ENCODE assay signal across 10 mouse cellular contexts in the genomic region with DNA sequence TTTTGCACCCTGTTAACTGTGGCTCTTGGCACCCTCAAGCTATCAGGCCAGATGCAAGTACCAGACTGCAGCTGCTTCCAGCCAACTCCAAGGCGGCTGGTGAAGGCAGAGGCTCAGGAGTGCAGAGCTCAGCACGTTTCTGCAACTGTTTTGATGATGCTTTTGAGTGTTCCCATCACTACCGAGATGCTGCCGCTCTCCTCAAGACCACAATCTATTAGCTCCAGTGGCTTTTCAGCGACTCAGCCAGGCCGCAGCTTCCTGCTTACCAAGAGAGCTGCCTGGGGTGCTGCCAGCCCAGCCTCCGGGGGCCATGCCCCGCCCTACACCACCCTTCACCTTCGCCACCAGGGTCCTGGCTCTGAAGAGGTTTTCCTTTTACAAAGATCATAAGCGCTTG.
DNase-seq lines count a peak whose midpoint lies in the region; ATAC-seq lines count a peak whose summit lies in the region.
"Had no signal": no experiment of that assay in that cellular context is flagged by ENCODE, and none has a peak within 500 bp of the region (broad histone marks: within the 10 kb centered on the region; RNA-seq: fewer than 3 reads in every experiment).

No protein-coding gene starts in this region.

- H3K36me3 ChIP-seq in kidney, embryonic 14.5 days (ENCODE audit: control insufficient read depth, insufficient read depth, low read length), result no peaks in the 10 kb centered on the region
- no peaks in the 10 kb centered on the region for H3K36me3 ChIP-seq in heart, embryonic 13.5 days
- H3K36me3 ChIP-seq: limb, embryonic 13.5 days had no signal

- no peak for ATAC-seq in kidney, embryonic 14.5 days (ENCODE audit: low FRiP score, low TSS enrichment)
- no peak for ATAC-seq in heart, embryonic 13.5 days (ENCODE audit: extremely low read depth, insufficient number of reproducible peaks, low FRiP score, low TSS enrichment)

- H3K27ac ChIP-seq in kidney, embryonic 14.5 days (ENCODE audit: low read depth, low read length), result no peak overlapping the region
- H3K27ac ChIP-seq in heart, embryonic 13.5 days (replicated peaks), result no peak overlapping the region
- H3K27ac ChIP-seq: limb, embryonic 13.5 days had no signal

- H3K4me1 ChIP-seq in kidney, embryonic 14.5 days (ENCODE audit: control insufficient read depth, insufficient read depth, low read length), result no peaks in the 10 kb centered on the region
- H3K4me1 ChIP-seq in heart, embryonic 13.5 days, result 0 out of 2 replicates have a peak, but pooled peaks cover 3% of the 10 kb centered on the region
- H3K4me1 ChIP-seq: limb, embryonic 13.5 days had no signal

- no peaks in the 10 kb centered on the region for H3K9me3 ChIP-seq in kidney, embryonic 14.5 days (ENCODE audit: control insufficient read depth, low read length)
- no peaks in the 10 kb centered on the region for H3K9me3 ChIP-seq in heart, embryonic 13.5 days
- H3K9me3 ChIP-seq: limb, embryonic 13.5 days had no signal

- DNase-seq in kidney, postnatal 14 days, result peak; percentile 8
- peak; percentile 8 for DNase-seq in MN1 (ENCODE audit: low spot score)
- DNase-seq in natural killer cell, adult 2 months (ENCODE audit: low spot score in 2 of 2), result peak; percentile 66 to 77
- no peak for DNase-seq in frontal cortex, postnatal 25 days (ENCODE audit: low spot score in 2 of 2)
- DNase-seq in cerebellum, postnatal 14 days, result no peak
- no peak for DNase-seq in B cell, adult 2 months
- DNase-seq: adrenal gland, postnatal 36 days had no signal

- no peak overlapping the region for H3K4me2 ChIP-seq in kidney, embryonic 14.5 days (replicated peaks; ENCODE audit: low read depth, low read length)
- H3K4me2 ChIP-seq in heart, embryonic 13.5 days, result peak overlapping the region; percentile 32; the same call in 1 of the 2 replicates
- H3K4me2 ChIP-seq: limb, embryonic 13.5 days had no signal

- 44% methylated on average over 10 of the region's 10 CpGs for WGBS in kidney, embryonic 14.5 days
- 19% methylated on average over 10 of the region's 10 CpGs for WGBS in heart, embryonic 13.5 days

- H3K27me3 ChIP-seq in kidney, embryonic 14.5 days (ENCODE audit: control insufficient read depth, insufficient read depth, low read length), result no peaks in the 10 kb centered on the region
- H3K27me3 ChIP-seq in heart, embryonic 13.5 days (replicated peaks), result no peaks in the 10 kb centered on the region
- H3K27me3 ChIP-seq: limb, embryonic 13.5 days had no signal

- H3K9ac ChIP-seq in kidney, embryonic 14.5 days (ENCODE audit: low read depth, low read length), result no peak overlapping the region
- no peak overlapping the region for H3K9ac ChIP-seq in heart, embryonic 13.5 days
- H3K9ac ChIP-seq: limb, embryonic 13.5 days had no signal

- no peak overlapping the region for H3K4me3 ChIP-seq in kidney, embryonic 14.5 days (ENCODE audit: low read length)
- H3K4me3 ChIP-seq in heart, embryonic 13.5 days, result no peak overlapping the region
- H3K4me3 ChIP-seq: limb, embryonic 13.5 days had no signal

Comparison
In these comparisons a context has a peak if more than half of its experiments do, and no peak if none do; other contexts are left out.
1. DNase-seq: peak in kidney, postnatal 14 days (single experiment), MN1 (single experiment) and natural killer cell, adult 2 months (2 of 2); none in frontal cortex, postnatal 25 days (0 of 2), cerebellum, postnatal 14 days (0 of 2) and B cell, adult 2 months (0 of 2).